Mouse (Mus musculus) layer of hippocampus, adult 2 months (tissue): ENCODE measurements around the gene Map3k3. TPM values are rescaled to one million over a fixed set of nuclear protein-coding genes. Genes with fewer than 3 reads are reported as not detected.

Experiments used
- DNase-seq, 2 experiments: peaks; one replicate each; pipeline ENCODE4 v3.0.0; 2022; ENCODE audit warnings: low spot score in 2 of 2
- H3K27ac ChIP-seq: fragments of 200-600 bp; 2 replicates; pipeline ENCODE4 v1.8.1; 2022
- H3K4me3 ChIP-seq: fragments of 200-600 bp; 2 replicates; pipeline ENCODE4 v1.8.1; 2022; ENCODE audit warnings: mild to moderate bottlenecking
- CTCF ChIP-seq: fragments of 200-600 bp; conservative IDR thresholded peaks from 2 replicates; pipeline ENCODE4 v1.8.1; 2022; ENCODE audit warnings: antibody characterized with exemption, mild to moderate bottlenecking, moderate library complexity
- total RNA-seq, 2 experiments: library from RNA; stranded (reverse); gene quantifications; 2 replicates each; pipeline ENCODE4 v1.2.3; 2021

Gene Map3k3
- total RNA-seq, 2 experiments from 2014 or later, result 31.5 to 33.0 TPM

DNA sequence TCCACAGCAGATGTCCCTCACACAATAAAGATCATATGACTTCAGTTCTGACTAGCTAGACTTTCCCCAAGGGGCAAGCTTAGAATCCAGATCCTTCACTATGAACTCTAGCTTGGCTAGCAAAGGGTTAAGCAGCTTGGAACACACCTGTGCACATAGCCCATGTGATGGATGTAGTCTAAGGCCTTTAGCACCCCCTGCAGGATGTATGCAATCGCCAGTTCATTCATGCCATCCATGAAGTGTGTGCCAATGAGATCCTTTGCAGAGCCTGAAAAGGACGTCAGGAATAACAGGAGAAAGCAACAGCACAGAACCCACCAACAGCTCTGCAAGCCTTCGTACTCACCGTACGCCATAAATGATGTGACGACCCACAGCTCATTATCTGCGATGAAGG, 86.4 kb downstream of the Map3k3 start:
- no peak overlapping the region for H3K27ac ChIP-seq
- no peak for DNase-seq
- TF ChIP-seq CTCF, result peak; percentile 46
- H3K4me3 ChIP-seq, result no peak overlapping the region

DNA sequence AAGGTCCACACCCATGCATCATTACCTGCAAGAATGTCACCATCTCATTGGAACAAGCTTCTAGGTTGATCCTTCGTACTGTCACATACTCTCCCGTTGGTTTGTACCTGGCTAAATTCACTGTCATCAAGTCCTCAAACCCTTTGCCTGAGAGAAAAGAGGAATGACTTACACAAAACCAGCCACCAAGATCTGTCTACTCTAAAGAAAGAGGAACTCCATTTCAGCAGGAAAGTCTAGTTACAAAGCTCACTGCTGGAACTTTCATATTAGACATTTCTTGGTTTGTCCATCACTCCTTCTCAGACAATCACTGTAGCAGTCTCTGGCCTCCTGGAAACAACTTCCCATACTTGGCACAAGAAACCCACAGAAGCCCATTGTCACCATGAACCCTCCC, 88.8 kb downstream of the Map3k3 start:
- TF ChIP-seq CTCF, result no peak
- no peak for DNase-seq
- H3K27ac ChIP-seq, result no peak overlapping the region
- H3K4me3 ChIP-seq, result no peak overlapping the region

DNA sequence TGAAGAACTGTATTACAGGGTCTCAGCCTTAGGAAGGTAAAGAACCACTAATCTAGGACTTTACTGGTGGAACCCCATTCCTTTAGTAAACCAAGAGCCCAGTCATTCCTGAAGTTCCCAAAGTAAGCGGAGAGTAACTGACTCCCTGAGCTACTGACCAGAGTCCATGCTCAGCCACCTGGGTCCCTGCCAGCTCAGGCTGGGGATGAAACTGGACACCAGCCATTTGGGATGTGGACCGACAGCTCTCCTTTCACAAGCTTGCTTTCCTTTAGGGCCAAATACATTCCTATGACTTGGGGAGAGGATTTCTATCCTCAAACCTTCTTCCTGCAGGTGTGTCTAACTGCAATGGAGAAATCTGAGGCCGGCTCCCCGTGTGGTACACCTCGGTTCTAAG, 90.0 kb downstream of the Map3k3 start:
- Histone ChIP-seq H3K4me3 (no peak overlapping the region), H3K27ac (no peak overlapping the region)
- no peak for DNase-seq
- TF ChIP-seq CTCF, result no peak

DNA sequence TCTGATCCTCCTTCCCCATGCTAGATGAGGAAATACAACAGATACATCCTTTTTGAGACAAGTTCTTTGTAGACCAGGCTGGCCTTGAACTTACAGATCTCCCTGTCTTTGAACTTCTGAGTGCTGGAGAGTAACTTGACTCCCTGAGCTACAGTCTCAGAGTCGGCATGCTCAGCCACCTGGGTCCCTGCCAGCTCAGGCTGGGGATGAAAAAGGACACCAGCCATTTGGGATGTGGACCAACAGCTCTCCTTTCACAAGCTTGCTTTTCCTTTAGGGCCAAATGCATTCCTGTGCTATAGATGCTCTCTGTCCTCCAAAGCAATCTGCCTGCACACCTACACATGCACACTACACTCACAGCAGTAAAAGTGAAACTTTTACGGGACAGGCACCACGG, 90.7 kb downstream of the Map3k3 start:
- TF ChIP-seq CTCF, result no peak
- H3K27ac ChIP-seq, result no peak overlapping the region
- no peak for DNase-seq
- no peak overlapping the region for H3K4me3 ChIP-seq

DNA sequence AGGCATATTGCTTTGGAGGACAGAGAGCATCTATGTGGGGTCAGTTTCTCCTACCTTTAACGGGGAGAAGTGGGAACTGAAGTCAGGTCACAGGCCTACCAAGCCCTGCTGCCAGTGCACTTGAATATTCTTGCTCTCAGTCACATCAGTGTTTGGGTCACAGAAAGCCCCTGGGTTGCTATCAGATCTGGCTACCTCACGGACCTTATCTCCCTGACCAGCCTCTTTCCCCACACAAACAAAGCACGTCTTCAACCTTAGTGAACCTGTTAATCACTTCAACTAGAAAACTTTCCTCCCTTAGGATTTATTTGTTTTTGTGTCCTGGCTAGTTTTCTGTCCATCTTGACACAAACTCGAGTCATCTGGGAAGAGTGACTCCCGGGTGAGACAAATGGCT, 92.0 kb downstream of the Map3k3 start:
- H3K4me3 ChIP-seq, result no peak overlapping the region
- DNase-seq, result no peak
- no peak overlapping the region for H3K27ac ChIP-seq
- TF ChIP-seq CTCF, result no peak

DNA sequence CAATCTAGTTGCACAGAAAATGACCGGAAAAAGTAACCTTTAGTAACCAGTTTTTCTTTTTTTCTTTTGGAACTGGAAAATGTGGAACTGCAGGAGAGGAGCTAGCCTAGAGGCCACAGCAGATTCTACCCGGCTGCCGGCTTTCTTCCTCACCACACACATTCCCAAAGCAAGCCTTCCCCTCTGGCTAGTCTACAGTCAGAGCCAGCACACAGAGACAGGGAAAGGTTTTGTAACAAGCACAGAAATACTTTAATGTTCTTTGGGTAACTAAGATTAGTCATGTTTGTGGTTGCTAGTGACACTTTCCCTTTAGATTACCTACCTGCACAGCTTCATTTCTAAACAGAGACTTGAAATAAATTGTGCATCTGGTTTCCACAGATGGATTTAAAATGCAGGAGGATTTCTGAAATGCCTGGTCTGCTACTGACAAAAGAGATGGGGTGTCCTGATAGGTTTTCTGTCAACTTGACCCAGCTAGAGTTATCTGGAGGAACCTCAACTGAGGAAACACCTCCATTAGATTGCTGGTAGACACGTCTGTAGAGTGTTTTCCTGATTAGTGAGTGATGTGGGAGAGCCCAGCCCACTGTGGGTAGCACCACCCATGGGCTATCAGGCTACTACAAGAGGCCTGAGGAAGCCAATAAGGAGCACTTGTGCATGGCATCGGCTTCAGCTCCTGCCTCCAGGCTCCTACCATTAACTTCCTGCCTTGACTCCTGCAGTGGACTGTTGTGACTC, 93.8 kb downstream of the Map3k3 start:
- DNase-seq, result no peak
- Histone ChIP-seq H3K4me3 (no peak overlapping the region), H3K27ac (peak overlapping the region; percentile 95)
- TF ChIP-seq CTCF, result no peak

DNA sequence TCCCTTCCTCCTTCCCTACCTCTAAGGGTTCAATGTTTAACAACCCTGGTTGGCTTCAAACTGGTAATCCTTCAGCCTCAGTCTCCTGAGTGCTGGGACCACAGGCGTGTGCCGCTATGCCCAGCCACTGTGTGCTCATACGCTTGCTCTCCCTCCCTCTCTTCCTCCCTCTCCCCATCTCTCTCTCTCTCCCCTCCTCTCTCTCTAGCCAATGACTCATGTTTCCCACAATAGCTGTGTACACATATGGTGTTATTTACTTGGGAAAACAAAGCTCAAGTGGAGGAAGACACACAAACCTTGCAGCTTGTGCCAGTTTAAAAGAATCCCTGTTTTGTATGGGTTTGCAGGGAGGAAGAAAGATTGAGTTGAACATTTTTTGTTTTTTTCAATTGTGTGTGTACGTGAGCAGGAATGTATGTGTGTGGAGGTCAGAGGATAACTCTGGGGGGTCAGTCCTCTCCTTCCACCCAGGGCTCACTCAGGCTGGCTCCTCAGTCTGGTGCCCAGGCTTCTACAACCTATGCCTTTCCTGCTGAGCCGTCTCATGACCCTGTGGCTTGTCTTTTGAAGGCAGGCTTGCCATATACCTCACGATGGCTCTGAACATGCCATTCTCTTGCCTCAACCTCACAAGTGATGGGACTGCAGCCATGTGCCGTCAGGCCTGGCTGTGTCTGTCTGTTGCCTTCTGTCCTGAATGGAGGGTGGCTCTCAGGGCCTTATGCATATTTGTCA, 95.5 kb downstream of the Map3k3 start:
- TF ChIP-seq CTCF, result no peak
- DNase-seq, result peak in 1 of 2 experiments; percentile 72
- no peak overlapping the region for H3K4me3 ChIP-seq
- peak overlapping the region; percentile 95 for H3K27ac ChIP-seq

DNA sequence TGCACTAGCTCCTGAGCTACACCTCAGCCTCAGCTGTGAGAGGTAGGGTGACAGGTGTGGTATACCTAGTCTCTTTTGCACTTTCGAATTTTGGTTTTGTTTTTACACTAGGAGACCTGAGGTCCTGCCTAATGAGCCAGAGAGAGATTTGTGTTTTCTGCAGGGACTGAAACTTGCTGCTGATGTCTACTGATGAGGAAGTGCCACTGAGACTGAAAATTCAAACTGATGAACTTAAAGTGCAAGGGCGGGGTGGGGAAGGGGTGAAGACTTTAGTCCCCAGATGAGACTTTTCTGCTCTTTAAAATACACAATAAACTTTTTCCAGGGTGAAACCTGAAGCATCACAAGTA, 96.0 kb downstream of the Map3k3 start:
- no peak overlapping the region for H3K4me3 ChIP-seq
- H3K27ac ChIP-seq, result peak overlapping the region; percentile 95
- no peak for TF ChIP-seq CTCF
- no peak for DNase-seq

DNA sequence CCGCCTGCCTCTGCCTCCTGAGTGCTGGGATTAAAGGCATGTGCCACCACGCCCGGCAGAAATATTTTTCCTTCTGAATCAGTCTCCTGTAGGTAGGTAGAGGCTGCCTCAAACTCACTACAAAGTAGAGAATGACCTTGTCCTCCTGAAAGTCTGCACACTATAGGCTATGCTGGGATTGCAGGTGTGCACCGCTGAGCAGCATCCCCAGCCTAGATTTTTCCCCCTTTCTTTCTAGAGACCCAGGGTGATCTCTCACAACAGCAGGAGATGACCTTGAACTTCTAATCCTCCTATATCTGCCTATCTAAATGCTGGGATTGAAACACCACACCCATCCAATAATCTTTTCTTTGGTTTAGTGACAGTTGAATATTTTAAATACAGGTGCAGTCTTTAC, 102.9 kb downstream of the Map3k3 start:
- DNase-seq, result no peak
- no peak for TF ChIP-seq CTCF
- Histone ChIP-seq H3K27ac (no peak overlapping the region), H3K4me3 (no peak overlapping the region)

DNA sequence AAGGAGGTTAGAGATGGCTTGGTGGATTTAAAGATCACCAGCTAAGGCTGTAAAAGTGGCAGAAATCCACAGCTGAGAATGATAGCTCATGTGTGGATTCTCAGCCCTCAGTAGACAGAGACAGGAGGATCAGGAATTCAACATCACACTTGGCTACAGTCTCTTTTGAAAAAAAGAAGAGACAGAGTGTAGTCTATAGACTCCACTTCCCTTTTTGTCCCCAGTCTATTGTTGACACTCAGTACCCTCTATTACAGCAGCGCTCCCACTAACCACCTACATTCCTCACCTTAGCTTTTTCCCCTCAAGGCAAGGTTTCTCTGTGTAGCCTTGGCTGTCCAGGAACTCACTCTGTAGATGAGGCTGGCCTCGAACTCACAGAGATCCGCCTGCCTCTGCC, 107.3 kb downstream of the Map3k3 start:
- DNase-seq, result no peak
- TF ChIP-seq CTCF, result no peak
- no peak overlapping the region for H3K4me3 ChIP-seq
- H3K27ac ChIP-seq, result peak overlapping the region; percentile 10; the same call in 1 of the 2 replicates

DNA sequence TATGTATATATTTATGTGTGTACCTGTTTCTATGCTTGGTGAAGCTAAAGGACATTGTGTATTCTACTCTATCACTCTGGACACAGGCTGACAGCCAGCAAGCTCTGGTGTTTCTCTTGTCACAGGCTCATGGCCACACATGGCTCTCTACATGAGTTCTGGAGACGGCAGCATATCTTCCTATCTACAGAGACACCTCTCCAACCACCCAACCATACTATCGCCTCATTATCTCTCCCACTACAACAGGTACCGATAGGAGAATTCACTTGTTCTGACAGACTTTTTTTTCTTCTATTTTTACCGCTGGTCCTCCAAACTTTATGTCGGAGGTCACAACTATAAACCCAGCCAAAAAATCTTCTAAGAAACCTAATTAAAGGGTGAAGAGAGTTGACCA, 107.8 kb downstream of the Map3k3 start:
- no peak for DNase-seq
- Histone ChIP-seq H3K27ac (peak overlapping the region; percentile 96; the same call in 1 of the 2 replicates), H3K4me3 (peak overlapping the region; percentile 68)
- TF ChIP-seq CTCF, result no peak

DNA sequence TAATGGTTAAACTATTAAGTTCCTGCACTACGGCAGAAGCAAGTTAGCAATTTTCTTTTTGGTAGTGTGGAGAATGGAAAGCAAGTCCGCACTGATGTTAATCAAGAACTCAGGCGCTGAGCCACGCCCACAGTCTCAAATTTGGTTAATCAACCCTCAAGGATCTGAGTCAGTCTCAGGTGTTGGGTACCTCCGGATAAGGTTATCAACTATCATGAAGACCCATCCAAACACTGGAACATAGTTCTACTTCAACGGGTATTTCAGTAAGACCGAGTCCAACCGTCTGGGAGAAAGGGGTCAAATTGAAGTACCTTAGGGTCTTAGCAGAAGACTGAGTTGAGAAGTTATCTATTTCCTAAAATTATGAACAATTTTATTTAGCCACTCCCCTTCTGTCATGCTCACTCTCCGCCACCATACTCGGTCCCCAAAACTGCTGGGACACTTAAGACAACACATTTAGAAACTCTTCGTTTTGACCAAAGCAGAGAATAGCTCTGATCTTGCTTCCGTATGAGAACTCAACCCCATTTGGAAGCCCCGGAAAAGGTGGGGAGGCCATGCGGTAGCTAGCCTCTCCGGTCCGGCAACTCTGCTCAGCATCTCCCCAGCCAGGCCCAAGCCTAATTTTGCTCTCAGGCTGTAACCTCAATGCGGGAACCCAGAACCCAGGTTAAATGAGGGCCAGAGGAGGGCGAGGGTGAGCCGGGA, 108.4 kb downstream of the Map3k3 start:
- TF ChIP-seq CTCF, result 0 out of 2 replicates have a peak, but pooled peaks have one; percentile 36
- H3K4me3 ChIP-seq, result peak overlapping the region; percentile 68
- peak overlapping the region; percentile 96 for H3K27ac ChIP-seq
- DNase-seq, result no peak

DNA sequence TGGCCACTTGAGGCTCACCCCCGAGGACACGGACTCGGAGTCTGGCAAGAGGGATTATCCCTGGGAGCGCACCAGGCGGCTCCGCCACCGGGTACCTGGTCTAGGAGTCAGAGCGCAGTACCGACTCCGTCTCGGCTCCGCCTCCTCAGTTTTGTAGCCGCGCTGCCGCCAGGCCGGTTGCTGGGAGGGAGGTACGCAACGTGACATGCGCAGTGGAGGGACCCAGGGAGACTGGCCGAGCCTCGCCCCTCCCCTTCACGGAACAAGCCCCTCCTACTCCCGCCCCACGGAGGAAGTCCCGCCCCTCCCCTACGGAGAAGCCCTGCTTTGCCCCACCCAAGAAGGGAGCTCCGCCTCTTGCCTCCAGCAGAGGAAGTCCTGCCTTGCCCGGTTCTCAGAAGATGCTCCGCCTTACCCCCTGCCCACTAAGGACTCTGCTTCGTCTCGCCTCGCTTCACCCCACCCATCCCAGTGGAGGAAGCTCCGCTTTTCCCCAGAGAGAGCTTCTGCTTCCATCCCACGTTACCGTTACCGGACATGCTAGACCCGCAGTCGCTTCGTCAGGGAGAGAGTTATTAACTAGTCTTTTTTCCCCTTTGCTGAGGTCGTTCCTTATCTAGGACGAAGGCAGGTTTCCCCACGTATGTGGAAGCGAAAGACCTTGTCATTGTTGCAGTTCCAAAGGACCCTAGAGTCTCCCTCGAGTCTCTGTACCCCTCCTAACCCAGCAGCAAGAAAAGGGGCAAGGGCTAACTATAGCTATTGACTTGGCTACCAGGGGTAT, 109.2 kb downstream of the Map3k3 start:
- Histone ChIP-seq H3K4me3 (peak overlapping the region; percentile 68), H3K27ac (peak overlapping the region; percentile 96)
- peak; percentile 96 to 97 for DNase-seq
- peak; percentile 1; the same call in 1 of the 2 replicates for TF ChIP-seq CTCF
